In the genomic region with DNA sequence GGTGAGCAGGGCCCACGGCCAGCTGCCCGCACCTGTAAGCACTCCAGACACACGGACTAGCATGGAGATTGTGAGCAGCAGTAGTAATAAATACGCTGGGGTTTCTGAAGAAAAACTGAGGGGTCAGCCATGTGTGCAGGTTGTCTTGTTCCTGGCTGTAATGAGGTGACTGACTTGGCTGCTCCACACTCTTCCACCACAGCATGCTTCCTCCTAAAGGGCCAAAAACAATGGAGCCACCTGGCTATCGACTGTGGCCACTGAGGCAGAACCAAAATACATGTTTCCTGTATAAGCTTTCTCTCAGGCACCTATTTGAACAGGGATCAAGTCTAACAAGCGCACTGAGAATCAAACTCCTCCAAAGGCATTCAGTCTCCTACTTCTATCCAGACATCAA, we compare ENCODE assay signal across 12 mouse cellular contexts.
"Had no signal": no experiment of that assay in that cellular context is flagged by ENCODE, and none has a peak within 500 bp of the region (broad histone marks: within the 10 kb centered on the region; RNA-seq: fewer than 3 reads in every experiment).

No protein-coding gene starts in this region.

- H3K4me2 ChIP-seq: kidney, embryonic 15.5 days; limb, embryonic 15.5 days; neural tube, embryonic 15.5 days had no signal

- DNase-seq: kidney, postnatal 25 days; layer of hippocampus, postnatal 36 days; lung, adult 18-20 months; midbrain, embryonic 14.5 days; spleen, adult 18-20 months; thymus, adult 18-20 months; thymus, postnatal 14 days had no signal

- H3K27me3 ChIP-seq: kidney, embryonic 15.5 days; limb, embryonic 15.5 days; neural tube, embryonic 15.5 days had no signal

- H3K27ac ChIP-seq: kidney, embryonic 15.5 days; limb, embryonic 15.5 days; liver, embryonic 14.5 days; neural tube, embryonic 15.5 days had no signal

- H3K9me3 ChIP-seq: kidney, embryonic 15.5 days; limb, embryonic 15.5 days; neural tube, embryonic 15.5 days had no signal

- H3K4me3 ChIP-seq: kidney, embryonic 15.5 days; limb, embryonic 15.5 days; myocyte; neural tube, embryonic 15.5 days had no signal

- H3K9ac ChIP-seq: kidney, embryonic 15.5 days; limb, embryonic 15.5 days; liver, embryonic 14.5 days; neural tube, embryonic 15.5 days had no signal

- H3K4me1 ChIP-seq: kidney, embryonic 15.5 days; limb, embryonic 15.5 days; neural tube, embryonic 15.5 days had no signal
